Mouse (Mus musculus) urinary bladder, postnatal 10 days (tissue): ENCODE data around the gene Col23a1.
A peak's percentile ranks its signal among the peaks of the same experiment; 100 is the strongest.

ENCODE experiments used
- DNase-seq: peaks from one replicate; pipeline ENCODE4 v3.0.0; 2022; ENCODE audit warnings: low spot score

Gene Col23a1

GRCm38 (mm10) chr11:51328387-51328942, 38.7 kb downstream of the Col23a1 start:
- no peak for DNase-seq

- DNase-seq = no peak
Observed at GRCm38 (mm10) chr11:51329837-51330714, 40.4 kb downstream of the Col23a1 start.

GRCm38 (mm10) chr11:51334017-51334416, 44.3 kb downstream of the Col23a1 start:
- no peak for DNase-seq

- no peak for DNase-seq
Observed at GRCm38 (mm10) chr11:51337585-51337984, 47.9 kb downstream of the Col23a1 start.

- DNase-seq = no peak
Observed at GRCm38 (mm10) chr11:51338416-51338815, 48.7 kb downstream of the Col23a1 start.

DNA sequence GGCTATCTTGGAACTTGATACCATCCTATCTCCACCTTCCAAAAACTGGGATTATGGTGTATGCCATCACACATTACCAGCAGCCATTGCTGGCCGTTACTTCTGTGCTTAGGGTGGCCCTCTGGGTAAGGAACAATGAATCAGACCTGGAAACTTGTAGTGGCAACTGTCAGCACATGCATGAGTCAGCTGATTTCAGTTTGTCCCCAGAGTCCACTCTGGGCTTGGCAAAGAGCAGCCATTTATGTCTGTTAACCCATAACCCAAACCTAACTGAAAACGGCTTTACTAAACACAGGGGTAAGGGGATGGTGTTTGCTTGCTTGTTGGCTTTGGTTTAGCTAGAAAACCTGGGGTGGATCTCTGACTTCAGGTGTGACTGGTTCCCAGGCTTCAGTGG, 51.4 kb downstream of the Col23a1 start:
- no peak for DNase-seq

DNA sequence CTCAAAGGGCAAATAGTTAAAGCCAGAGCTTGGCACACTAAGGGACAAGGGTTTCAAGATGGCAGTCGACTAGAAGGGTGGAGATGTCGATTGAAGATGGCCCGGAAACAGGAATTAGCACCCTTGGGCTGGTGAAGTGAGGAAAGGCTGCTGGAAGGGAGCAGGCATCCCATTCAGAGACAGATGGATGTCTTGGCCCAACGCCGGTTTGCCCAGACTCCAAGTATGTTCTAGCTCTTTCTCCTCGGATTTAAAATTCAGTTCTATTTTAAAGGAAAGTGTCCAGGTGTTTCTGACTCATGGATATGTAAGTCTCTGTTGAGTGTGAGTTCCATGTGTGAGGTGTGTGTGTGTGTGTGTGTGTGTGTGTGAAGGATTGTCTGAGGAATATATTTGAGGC, 53.1 kb downstream of the Col23a1 start:
- no peak for DNase-seq

GRCm38 (mm10) chr11:51343312-51343711, 53.6 kb downstream of the Col23a1 start:
- DNase-seq = no peak

DNA sequence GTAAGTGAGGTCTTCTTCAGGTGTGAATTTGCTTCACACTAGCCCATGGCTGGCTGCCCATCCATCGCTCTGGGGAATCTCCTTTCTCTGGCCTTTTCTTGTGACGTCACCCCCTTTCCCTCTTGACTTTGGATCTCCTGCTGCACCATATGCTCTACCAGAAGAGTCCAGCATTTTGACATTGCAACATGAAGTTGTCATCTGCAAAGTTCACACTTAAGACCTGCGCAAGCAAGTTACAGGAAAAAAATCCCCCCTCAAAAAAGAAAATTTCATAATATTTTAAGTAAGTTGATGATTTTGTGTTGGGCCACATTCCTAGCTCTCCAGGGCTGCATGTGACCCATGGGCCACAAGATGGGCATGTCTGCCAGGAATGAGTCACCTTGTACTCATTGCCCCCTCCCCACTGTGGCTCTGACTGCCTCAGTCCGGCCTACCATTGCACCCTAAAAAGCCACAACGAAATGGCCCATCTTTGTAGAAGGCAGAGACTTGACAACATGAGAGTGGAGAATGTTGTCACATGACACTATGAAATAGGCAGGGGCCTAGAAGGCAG, 54.1 kb downstream of the Col23a1 start:
- DNase-seq = no peak

- no peak for DNase-seq
Observed at GRCm38 (mm10) chr11:51345481-51346465, 56.1 kb downstream of the Col23a1 start.

GRCm38 (mm10) chr11:51347756-51348155, 58.0 kb downstream of the Col23a1 start:
- DNase-seq = no peak

DNA sequence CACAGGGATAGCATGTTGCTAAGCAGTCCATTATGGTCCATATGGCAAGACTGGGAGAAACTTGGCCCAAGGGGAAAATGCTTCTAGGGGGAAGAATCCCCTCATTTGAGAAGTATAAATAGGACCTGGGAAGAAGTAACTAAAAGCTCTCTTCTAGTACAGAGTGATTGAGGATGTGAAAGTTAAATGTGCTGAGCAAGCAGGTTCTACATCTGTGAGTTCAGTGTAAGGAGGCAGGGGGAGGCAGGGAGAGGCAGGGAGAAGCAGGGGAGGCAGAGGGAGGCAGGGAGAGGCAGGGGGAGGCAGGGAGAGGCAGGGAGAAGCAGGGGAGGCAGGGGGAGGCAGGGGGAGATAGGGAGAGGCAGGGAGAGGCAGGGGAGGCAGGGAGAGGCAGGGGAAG, 59.9 kb downstream of the Col23a1 start:
- DNase-seq = no peak

DNA sequence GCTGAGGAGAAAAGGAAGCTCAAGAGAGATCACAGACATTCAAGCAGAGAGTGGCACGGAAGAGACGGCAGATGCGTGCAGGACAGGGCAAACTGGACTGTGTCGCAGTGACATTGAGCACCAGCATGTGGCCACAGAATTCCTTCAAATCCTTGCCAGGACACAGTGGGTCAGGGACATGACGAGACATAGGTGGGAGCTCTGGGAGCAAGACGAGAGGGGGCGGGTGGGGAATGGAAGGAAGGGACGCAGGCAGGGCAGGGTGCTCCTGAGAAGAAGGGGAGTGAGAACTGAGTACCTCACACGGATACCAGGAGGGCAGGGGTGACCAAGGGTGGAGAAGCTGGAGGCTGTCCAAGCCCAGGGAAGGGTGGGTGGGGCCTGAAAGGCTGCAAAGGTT, 61.4 kb downstream of the Col23a1 start:
- no peak for DNase-seq

- DNase-seq = no peak
Observed at GRCm38 (mm10) chr11:51351841-51352240, 62.1 kb downstream of the Col23a1 start.

GRCm38 (mm10) chr11:51353746-51354145, 64.0 kb downstream of the Col23a1 start:
- no peak for DNase-seq

DNA sequence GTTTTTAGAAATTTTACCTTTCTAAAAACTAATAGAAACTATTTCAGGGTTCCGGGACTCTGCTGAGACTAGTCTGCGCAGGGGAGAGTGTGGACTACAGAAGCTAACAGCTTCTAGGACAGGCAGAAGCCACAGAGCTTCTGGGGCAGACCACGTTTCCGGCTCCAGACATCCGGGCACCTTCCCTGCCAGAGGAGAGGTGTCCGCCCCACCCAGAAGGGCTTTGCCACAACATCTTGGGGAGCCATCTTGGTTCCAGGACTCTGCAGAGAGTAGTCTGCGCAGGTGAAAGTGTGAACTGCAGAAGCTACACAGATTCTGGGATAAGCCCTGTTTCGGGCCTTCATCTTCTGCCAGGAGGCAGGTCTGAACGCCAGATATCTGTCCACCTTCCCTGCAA, 69.3 kb downstream of the Col23a1 start:
- peak; percentile 4 for DNase-seq

- no peak for DNase-seq
Observed at GRCm38 (mm10) chr11:51364353-51364752, 74.6 kb downstream of the Col23a1 start.

DNA sequence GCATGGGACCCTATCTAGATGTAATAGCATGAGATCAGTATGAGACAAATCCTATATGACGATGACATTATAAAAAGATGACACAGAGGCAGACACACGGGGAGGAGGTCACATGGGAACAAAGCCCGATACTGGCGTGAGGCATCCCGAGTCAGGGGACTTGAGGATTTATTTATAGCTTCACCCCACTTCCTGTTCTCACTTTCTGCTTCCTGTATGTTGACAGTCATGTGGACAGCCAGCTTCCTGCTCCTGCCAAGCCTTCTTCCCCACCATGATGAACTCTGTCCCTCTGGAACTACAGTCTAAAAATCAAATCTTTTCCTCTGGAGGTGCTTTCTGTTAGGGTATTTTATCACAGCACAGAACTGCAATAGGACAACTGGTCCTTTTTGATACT, 77.6 kb downstream of the Col23a1 start:
- peak; percentile 1 for DNase-seq

- no peak for DNase-seq
Observed at GRCm38 (mm10) chr11:51370273-51370672, 80.6 kb downstream of the Col23a1 start.

GRCm38 (mm10) chr11:51371321-51371720, 81.6 kb downstream of the Col23a1 start:
- DNase-seq = no peak

DNA sequence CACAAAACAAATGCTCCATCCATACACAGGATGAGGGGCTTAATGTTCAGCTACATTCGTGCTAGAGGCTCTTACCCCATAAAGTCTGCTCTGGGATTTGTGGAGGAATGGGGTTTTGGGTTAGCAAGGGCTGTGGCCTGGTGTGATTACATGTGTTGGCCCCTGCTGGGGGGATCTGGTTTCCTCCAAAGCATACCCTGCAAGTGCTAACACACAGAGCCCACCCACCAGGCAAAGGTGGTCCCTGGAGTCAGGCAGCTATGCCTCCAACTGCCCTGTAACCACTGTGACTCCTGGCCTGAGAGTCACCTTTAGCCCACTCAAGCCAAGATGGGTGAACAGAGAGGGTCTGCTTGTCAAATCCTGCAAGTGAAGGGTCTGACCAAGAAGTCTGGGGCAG, 82.2 kb downstream of the Col23a1 start:
- DNase-seq = no peak

DNA sequence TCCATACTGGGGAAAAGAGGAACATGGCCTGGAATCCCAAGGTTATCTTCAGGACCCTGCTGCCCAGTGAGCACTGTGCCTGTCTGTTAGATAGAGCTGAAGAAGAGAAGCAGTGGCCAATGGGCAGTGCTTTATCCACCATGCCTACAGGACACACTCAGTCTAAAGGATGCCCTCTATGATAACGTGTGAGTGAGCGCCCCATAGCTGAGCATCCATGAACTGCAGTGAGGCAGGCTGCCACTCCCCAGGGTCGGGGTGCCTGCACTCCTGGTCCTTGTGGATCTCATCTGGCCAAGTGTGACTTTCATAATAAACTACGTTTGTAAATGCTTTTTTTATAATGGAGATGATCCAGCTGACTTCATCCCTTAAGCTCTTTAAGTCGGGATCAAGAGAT, 87.5 kb downstream of the Col23a1 start:
- DNase-seq = no peak
